ENCODE assay signal across 1 mouse cellular context in genomic region chr11:98597363-98597762, GRCm38 (mm10).
A peak's percentile ranks its signal among the peaks of the same experiment; 100 is the strongest.
TF ChIP-seq lines count a peak whose summit lies in the region.

No protein-coding gene starts in this region.

TF ChIP-seq in CH12.LX, 34 proteins besides CTCF, POLR2A, EP300 and RAD21:
- TF ChIP-seq RCOR1 (conservative IDR thresholded peaks at IDR 0.05; ENCODE audit: low read depth, low read length) (peak; percentile 33; the same call in 1 of the 2 replicates), MAFK (IDR thresholded peaks at IDR 0.05; ENCODE audit: insufficient replicate concordance, low read length) (no peak), ZNF384 (IDR thresholded peaks at IDR 0.05; ENCODE audit: low read depth, low read length) (peak; percentile 83), MYC (IDR thresholded peaks at IDR 0.05; ENCODE audit: low read depth, low read length) (peak; percentile 33; the same call in 1 of the 2 replicates), HCFC1 (IDR thresholded peaks at IDR 0.05; ENCODE audit: low read depth, low read length) (peak; percentile 58), MEF2A (IDR thresholded peaks at IDR 0.05; ENCODE audit: borderline replicate concordance, low read depth, low read length) (peak; percentile 29; the same call in 1 of the 2 replicates), ZC3H11A (IDR thresholded peaks at IDR 0.05; ENCODE audit: low read depth, low read length) (peak; percentile 84), ELF1 (IDR thresholded peaks at IDR 0.05; ENCODE audit: low read depth, low read length) (peak; percentile 29; the same call in 1 of the 2 replicates), SMC3 (IDR thresholded peaks at IDR 0.05; ENCODE audit: low read depth, low read length) (peak; percentile 97), IRF4 (IDR thresholded peaks at IDR 0.05; ENCODE audit: low read depth, low read length) (peak; percentile 78), TCF12 (IDR thresholded peaks at IDR 0.05; ENCODE audit: low read depth, low read length) (no peak), JUN (IDR thresholded peaks at IDR 0.05; ENCODE audit: insufficient read depth, low read depth, low read length) (no peak), MAZ (IDR thresholded peaks at IDR 0.05; ENCODE audit: low read depth, low read length) (peak; percentile 61; the same call in 1 of the 2 replicates)
